Mouse (Mus musculus): ENCODE data around the gene E2f4.
"Not testable (repeated sequence)": the region's sequence is repeated elsewhere in the genome, so short reads cannot be mapped to it uniquely, and the experiment has no call there.

The E2f4 gene

GRCm38 (mm10) chr8:105269075-105269458 lies 28.4 kb upstream of the E2f4 start:
- no peak for DNase-seq (ENCODE audit: low spot score in 2 of 2)

GRCm38 (mm10) chr8:105269461-105269947 lies 28.0 kb upstream of the E2f4 start, which contains the start of gene Hsf4:
Gene Hsf4, plus strand, starts transcription at chr8:105269801.
- DNase-seq (ENCODE audit: low spot score in 2 of 2): peak; percentile 55 to 59

- DNase-seq (ENCODE audit: low spot score in 2 of 2): no peak
Measured at GRCm38 (mm10) chr8:105270101-105270915, 27.2 kb upstream of the E2f4 start.

- no peak for DNase-seq (ENCODE audit: low spot score in 2 of 2)
Measured at GRCm38 (mm10) chr8:105270916-105271186, 26.6 kb upstream of the E2f4 start.

- DNase-seq (ENCODE audit: low spot score in 2 of 2): no peak
Measured at GRCm38 (mm10) chr8:105275387-105275786, 22.1 kb upstream of the E2f4 start.

- DNase-seq (ENCODE audit: low spot score in 2 of 2): no peak
Measured at GRCm38 (mm10) chr8:105275840-105276239, 21.6 kb upstream of the E2f4 start, which contains the start of gene Nol3. Gene Nol3, plus strand, starts transcription at chr8:105276140.

GRCm38 (mm10) chr8:105276292-105277120 lies 21.0 kb upstream of the E2f4 start:
- DNase-seq (ENCODE audit: low spot score in 2 of 2): peak; percentile 48 to 64

- peak; percentile 81 to 87 for DNase-seq (ENCODE audit: low spot score in 2 of 2)
Measured at GRCm38 (mm10) chr8:105278911-105279334, 18.5 kb upstream of the E2f4 start.

GRCm38 (mm10) chr8:105280567-105280966 lies 16.9 kb upstream of the E2f4 start:
- DNase-seq (ENCODE audit: low spot score in 2 of 2): no peak

GRCm38 (mm10) chr8:105281821-105282220 lies 15.6 kb upstream of the E2f4 start:
- no peak for DNase-seq (ENCODE audit: low spot score in 2 of 2)

- DNase-seq (ENCODE audit: low spot score in 2 of 2): no peak
Measured at GRCm38 (mm10) chr8:105282239-105282638, 15.2 kb upstream of the E2f4 start.

GRCm38 (mm10) chr8:105283074-105283473 lies 14.4 kb upstream of the E2f4 start:
- DNase-seq (ENCODE audit: low spot score in 2 of 2): no peak

GRCm38 (mm10) chr8:105285514-105285913 lies 11.9 kb upstream of the E2f4 start:
- no peak for DNase-seq (ENCODE audit: low spot score in 2 of 2)

GRCm38 (mm10) chr8:105286907-105287306 lies 10.6 kb upstream of the E2f4 start:
- no peak for DNase-seq (ENCODE audit: low spot score in 2 of 2)

- DNase-seq (ENCODE audit: low spot score in 2 of 2): no peak
Measured at GRCm38 (mm10) chr8:105288231-105288630, 9.2 kb upstream of the E2f4 start.

GRCm38 (mm10) chr8:105288958-105289732 lies 8.3 kb upstream of the E2f4 start:
- DNase-seq (ENCODE audit: low spot score in 2 of 2): peak; percentile 95 to 96

- peak in 1 of 2 experiments; percentile 56 for DNase-seq (ENCODE audit: low spot score in 2 of 2)
Measured at GRCm38 (mm10) chr8:105289805-105290460, 7.5 kb upstream of the E2f4 start, which contains the start of gene 4931428F04Rik. Gene 4931428F04Rik, minus strand, starts transcription at chr8:105289864.

GRCm38 (mm10) chr8:105290554-105291314 lies 6.7 kb upstream of the E2f4 start:
- DNase-seq (ENCODE audit: low spot score in 2 of 2): peak; percentile 74 to 81

GRCm38 (mm10) chr8:105291364-105291763 lies 6.1 kb upstream of the E2f4 start:
- DNase-seq (ENCODE audit: low spot score in 2 of 2): not testable (repeated sequence)

- DNase-seq (ENCODE audit: low spot score in 2 of 2): not testable (repeated sequence)
Measured at GRCm38 (mm10) chr8:105291802-105292201, 5.7 kb upstream of the E2f4 start.

All from right cerebral cortex, adult 2 months (tissue).